Mouse (Mus musculus) limb, embryonic 11.5 days (tissue): Measurements from ENCODE around the gene Nup85. TPM values are rescaled to one million over a fixed set of nuclear protein-coding genes. Genes with fewer than 3 reads are reported as not detected.
"Not testable (repeated sequence)": the region's sequence is repeated elsewhere in the genome, so short reads cannot be mapped to it uniquely, and the experiment has no call there.

Experiments used
- ATAC-seq: fragments of 200-750 bp; cut with Nextera tagmentation; 2 replicates; pipeline ENCODE4 v1.8.0; 2017; ENCODE audit warnings: low read depth; ENCODE audit not compliant: insufficient number of reproducible peaks, low FRiP score, low TSS enrichment
- DNase-seq: peaks from one replicate; pipeline ENCODE4 v3.0.0-alpha.2; 2015; ENCODE audit warnings: low spot score
- H3K27ac ChIP-seq: fragments of 300-500 bp; sonication (generic); replicated peaks from 2 replicates; pipeline ENCODE4 v1.5.1; 2014; ENCODE audit warnings: low read depth, mild to moderate bottlenecking, low read length
- H3K27me3 ChIP-seq: fragments of 300-500 bp; sonication (generic); 2 replicates; pipeline ENCODE4 v1.6.1; 2014; ENCODE audit warnings: mild to moderate bottlenecking, low read length, mixed read lengths; ENCODE audit not compliant: control insufficient read depth, insufficient read depth
- H3K36me3 ChIP-seq: fragments of 300-500 bp; sonication (generic); 2 replicates; pipeline ENCODE4 v1.6.1; 2014; ENCODE audit warnings: mild to moderate bottlenecking, low read length, moderate library complexity, mixed read lengths; ENCODE audit not compliant: control insufficient read depth, insufficient read depth
- H3K4me1 ChIP-seq: fragments of 300-500 bp; sonication (generic); 2 replicates; pipeline ENCODE4 v1.6.1; 2014; ENCODE audit warnings: low read length, mixed read lengths; ENCODE audit not compliant: control insufficient read depth, insufficient read depth
- H3K4me2 ChIP-seq: fragments of 300-500 bp; sonication (generic); 2 replicates; pipeline ENCODE4 v1.6.1; 2014; ENCODE audit warnings: low read depth, mild to moderate bottlenecking, moderate library complexity; ENCODE audit not compliant: severe bottlenecking
- H3K4me3 ChIP-seq: fragments of 300-500 bp; sonication (generic); 2 replicates; pipeline ENCODE4 v1.5.1; 2014; ENCODE audit warnings: low read depth, low read length
- H3K9ac ChIP-seq: fragments of 300-500 bp; sonication (generic); 2 replicates; pipeline ENCODE4 v1.6.1; 2014; ENCODE audit warnings: mild to moderate bottlenecking, low read length
- H3K9me3 ChIP-seq: fragments of 300-500 bp; sonication (generic); 2 replicates; pipeline ENCODE4 v1.6.1; 2016; ENCODE audit warnings: low read length; ENCODE audit not compliant: control insufficient read depth
- WGBS: fragments of 180-500 bp; shearing (Covaris S2); extraction: QIAGEN DNeasy Blood & Tissue Kit; methylation state at CpG from one replicate; pipeline ENCODE4 v1.1.7; 2014; 5-methylcytosine and 5-hydroxymethylcytosine counted together
- polyA plus RNA-seq: library from polyadenylated mRNA; unstranded; fragments of >200 nt; fragmentation: Nextera tagmentation; extraction: Ambion mirVana; gene quantifications from 2 replicates; pipeline ENCODE4 v1.2.1, GENCODE M21; 2014

Nup85 gene
- polyA plus RNA-seq, 1 experiment from 2014 or later, result 220 TPM

DNA sequence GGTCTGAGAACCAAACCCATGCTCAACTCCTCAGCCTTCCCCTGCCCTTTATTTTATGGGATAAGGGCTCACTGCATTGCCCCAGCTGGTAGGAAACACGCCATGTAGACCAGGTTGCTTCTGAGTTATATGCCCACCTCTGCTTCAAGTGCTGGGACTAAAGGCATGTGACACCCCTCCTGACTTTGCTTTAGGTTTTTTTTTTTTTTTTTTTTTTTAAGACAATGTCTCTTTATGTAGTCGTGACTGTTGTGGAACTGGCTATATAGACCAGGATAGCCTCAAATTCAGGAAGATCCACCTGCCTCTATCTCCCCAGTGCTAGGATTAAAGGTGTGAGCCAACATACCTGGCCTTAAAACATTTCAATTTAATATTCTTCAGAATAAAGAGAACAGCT lies 41.5 kb upstream of the Nup85 start:
- Histone ChIP-seq H3K4me2 (no peak overlapping the region), H3K27ac (no peak overlapping the region), H3K9me3 (no peaks in the 10 kb centered on the region), H3K27me3 (no peaks in the 10 kb centered on the region), H3K9ac (no peak overlapping the region), H3K4me1 (no peaks in the 10 kb centered on the region), H3K36me3 (peaks cover 10% of the 10 kb centered on the region; the same call in 1 of the 2 replicates), H3K4me3 (no peak overlapping the region)
- no peak for DNase-seq
- ATAC-seq, result no peak
- 74% methylated on average over 2 of the region's 2 CpGs for WGBS

DNA sequence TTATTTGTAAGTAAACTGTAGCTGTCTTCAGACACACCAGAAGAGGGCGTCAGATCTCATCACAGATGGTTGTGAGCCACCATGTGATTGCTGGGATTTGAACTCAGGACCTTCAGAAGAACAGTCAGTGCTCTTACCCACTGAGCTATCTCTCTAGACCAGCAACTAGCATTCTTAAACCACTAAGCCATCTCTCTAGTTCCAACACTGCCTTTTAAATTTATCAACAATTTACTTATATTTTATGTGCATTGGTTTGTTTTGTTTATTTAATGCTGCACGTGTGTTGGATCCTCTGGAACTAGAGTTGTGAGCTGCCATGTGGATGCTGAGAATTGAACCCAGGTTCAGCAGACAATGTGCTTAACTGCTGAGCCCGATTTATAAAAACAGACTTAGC lies 37.8 kb upstream of the Nup85 start:
- peaks cover 22% of the 10 kb centered on the region; the same call in 1 of the 2 replicates for H3K36me3 ChIP-seq
- 86% methylated on average over 3 of the region's 3 CpGs for WGBS
- not testable (repeated sequence) for H3K4me2 ChIP-seq, ATAC-seq, H3K27me3 ChIP-seq, H3K4me3 ChIP-seq, H3K9me3 ChIP-seq, H3K9ac ChIP-seq, H3K4me1 ChIP-seq, H3K27ac ChIP-seq, DNase-seq

DNA sequence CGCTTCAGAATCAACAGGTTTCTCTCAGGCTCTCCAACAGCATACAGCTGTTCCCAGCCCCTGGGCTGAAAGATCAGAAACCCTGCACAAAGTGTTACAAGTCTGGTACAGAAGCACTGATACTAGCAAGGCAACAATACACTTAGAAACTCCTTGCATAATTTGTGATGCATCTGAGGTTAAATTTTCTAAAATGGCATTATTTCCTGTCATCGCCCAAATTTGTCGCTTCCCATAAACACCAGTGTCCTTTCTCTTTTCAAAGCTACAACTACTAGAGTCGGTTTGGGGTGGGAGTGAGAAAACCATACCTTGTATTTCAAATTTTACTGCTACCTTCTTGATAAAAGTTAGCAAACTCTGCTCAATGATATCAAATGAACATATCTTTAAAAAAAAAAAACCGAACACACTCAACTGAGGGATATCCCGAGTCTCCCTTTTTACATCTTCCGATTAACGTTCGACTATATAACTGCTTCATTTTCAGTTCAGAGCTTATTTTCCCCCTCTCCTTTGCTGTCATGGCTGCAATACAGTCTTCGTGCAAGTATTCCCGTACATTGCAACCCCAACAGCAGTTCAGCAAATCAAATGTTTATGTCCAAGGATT lies 29.4 kb upstream of the Nup85 start:
- H3K27ac ChIP-seq, result no peak overlapping the region
- WGBS, result 6% methylated on average over 11 of the region's 11 CpGs
- H3K9ac ChIP-seq, result peak overlapping the region; percentile 99
- ATAC-seq, result no peak
- H3K36me3 ChIP-seq, result peaks cover 12% of the 10 kb centered on the region; the same call in 1 of the 2 replicates
- H3K27me3 ChIP-seq, result no peaks in the 10 kb centered on the region
- H3K9me3 ChIP-seq, result no peaks in the 10 kb centered on the region
- peak overlapping the region; percentile 87 for H3K4me3 ChIP-seq
- H3K4me1 ChIP-seq, result no peaks in the 10 kb centered on the region
- peak overlapping the region; percentile 51 for H3K4me2 ChIP-seq
- no peak for DNase-seq

DNA sequence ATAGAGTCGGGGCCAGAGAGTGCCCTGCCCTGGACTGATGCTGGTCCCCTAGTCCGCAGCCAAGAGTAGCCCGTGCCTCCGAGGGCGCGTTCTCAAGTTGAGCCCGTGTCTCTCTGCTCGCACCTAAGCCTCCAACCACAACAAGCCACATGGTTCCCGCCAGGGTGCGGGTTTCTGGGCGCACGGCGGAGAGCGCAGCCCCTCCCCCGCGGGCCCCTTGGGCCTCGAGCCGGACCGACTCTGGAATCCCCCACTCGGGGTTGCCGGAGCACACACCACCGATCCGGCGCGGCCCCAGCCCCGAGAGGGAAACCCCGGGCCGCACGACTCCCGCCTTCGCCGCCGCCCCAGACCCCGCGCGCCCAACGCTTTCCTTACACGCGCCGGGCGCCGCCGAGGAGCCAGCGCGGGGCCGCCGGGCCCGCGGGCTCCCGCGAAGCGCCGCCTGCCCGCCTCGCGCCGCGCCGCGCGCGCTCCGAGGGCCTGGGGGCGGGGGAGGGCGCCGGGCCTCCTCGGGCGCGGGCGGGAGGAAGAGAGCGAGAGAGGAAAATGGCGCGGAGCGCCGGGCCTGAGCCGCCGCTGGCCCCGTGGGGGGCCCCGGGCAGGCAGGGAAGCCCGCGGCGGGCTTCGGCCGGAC lies 28.7 kb upstream of the Nup85 start:
- no peaks in the 10 kb centered on the region for H3K27me3 ChIP-seq
- peaks cover 7% of the 10 kb centered on the region; the same call in 1 of the 2 replicates for H3K36me3 ChIP-seq
- no peaks in the 10 kb centered on the region for H3K4me1 ChIP-seq
- H3K27ac ChIP-seq, result peak overlapping the region; percentile 100
- H3K4me3 ChIP-seq, result peak overlapping the region; percentile 87
- WGBS, result under 1% methylated on average over 69 of the region's 84 CpGs
- ATAC-seq (peak; percentile 67), DNase-seq (peak; percentile 77)
- H3K9ac ChIP-seq, result peak overlapping the region; percentile 99
- H3K9me3 ChIP-seq, result no peaks in the 10 kb centered on the region
- H3K4me2 ChIP-seq, result peak overlapping the region; percentile 51

DNA sequence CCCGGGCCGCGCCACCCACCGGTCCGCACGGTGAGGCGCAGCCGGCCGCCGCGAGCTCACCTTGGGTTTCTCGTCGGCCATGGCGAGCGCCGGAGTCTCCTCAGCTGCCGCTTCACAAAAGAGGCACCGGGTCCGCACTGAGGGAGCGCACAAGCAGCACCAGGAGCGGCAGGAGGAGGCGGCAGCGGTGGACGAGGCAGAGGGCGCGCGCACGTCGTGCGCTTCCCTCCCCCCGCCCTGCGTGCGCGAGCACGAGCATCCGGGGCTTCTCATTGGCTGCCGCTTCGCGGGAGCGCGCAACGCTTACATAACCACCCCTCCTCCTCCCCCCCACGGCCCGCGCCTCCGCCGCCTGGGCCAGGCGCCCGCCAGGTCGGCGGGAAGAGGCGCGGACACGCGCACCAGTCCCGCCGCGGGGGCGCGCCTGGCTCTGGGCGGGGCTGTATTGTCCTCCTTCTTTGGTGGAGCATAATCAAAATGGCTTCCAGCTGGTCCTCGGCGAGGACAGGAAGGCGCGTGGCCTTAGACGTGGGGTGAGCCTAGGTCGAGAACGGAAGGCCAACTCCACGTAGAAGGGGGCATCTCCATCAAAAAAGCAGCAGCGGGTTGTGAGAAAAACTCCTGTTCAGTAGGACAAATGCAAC lies 28.1 kb upstream of the Nup85 start, which contains the start of gene Sumo2:
TSS of gene Sumo2 (minus strand) at position 239 of the 644 bp plus-strand sequence.
- Histone ChIP-seq H3K9me3 (no peaks in the 10 kb centered on the region), H3K4me1 (no peaks in the 10 kb centered on the region), H3K36me3 (peaks cover 7% of the 10 kb centered on the region; the same call in 1 of the 2 replicates), H3K27ac (peak within 1 kb of the TSS; percentile 100), H3K27me3 (no peaks in the 10 kb centered on the region), H3K9ac (peak within 1 kb of the TSS; percentile 99), H3K4me3 (peak within 1 kb of the TSS; percentile 87), H3K4me2 (peak within 1 kb of the TSS; percentile 51)
- under 1% methylated on average over 62 of the region's 70 CpGs for WGBS
- peak; percentile 88 for ATAC-seq
- DNase-seq, result peak; percentile 99

DNA sequence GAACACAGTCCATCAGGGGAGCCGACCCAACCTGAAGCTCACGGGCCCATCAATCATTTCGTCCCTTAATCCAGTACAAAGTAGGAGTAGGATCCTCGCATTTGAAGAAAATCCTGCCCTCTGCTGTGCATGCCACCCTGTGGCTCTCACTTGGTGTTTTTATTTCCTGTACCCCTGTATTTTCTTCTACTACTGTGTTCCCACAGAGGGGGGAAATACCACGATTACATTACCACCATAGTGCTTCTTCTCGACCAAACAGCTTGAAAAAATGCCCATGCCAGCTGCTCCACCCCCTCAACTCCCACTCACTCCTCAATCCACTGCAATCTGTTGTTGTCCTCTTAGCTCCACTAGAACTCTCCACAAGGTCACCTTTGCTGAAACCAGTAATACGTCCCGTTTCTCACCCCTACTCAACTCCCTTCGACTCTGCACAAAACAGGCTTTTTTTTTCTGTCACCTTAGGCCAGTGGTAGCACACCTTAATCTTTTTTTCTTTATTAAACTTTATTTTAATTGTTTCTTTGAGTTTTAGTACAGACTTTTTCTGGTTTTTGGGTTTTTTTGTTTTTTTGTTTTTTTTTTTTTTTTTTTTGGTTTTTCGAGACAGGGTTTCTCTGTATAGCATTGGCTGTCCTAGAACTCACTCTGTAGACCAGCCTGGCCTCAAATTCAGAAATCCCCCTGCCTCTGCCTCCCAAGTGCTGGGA lies 27.2 kb upstream of the Nup85 start:
- DNase-seq (no peak), ATAC-seq (no peak)
- Histone ChIP-seq H3K27ac (peak overlapping the region; percentile 100), H3K4me3 (no peak overlapping the region), H3K36me3 (peaks cover 7% of the 10 kb centered on the region; the same call in 1 of the 2 replicates), H3K4me2 (no peak overlapping the region), H3K4me1 (no peaks in the 10 kb centered on the region), H3K9ac (no peak overlapping the region), H3K9me3 (no peaks in the 10 kb centered on the region), H3K27me3 (no peaks in the 10 kb centered on the region)
- 83% methylated on average over 10 of the region's 10 CpGs for WGBS

DNA sequence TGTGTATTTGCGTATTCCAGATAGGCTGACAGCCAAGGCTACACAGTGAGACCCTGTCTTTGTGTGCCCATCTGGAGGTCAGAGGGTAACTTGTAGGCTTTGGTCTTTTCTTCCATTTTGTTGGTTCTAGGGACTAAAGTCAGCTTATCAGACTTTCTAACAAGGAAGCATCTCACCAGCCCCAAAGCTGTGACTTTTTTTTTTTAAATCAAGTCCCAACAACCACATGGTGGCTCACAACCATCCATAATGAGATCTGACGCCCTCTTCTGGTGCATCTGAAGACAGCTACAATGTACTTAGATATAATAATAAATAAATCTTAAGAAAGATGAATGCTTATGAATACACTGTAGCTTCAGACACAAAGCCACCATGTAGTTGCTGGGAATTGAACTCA lies 26.2 kb upstream of the Nup85 start:
- Histone ChIP-seq H3K4me2 (no peak overlapping the region), H3K27ac (no peak overlapping the region), H3K36me3 (peaks cover under 1% of the 10 kb centered on the region; the same call in 1 of the 2 replicates), H3K27me3 (no peaks in the 10 kb centered on the region), H3K4me1 (no peaks in the 10 kb centered on the region), H3K4me3 (no peak overlapping the region), H3K9me3 (no peaks in the 10 kb centered on the region), H3K9ac (no peak overlapping the region)
- DNase-seq, result no peak
- ATAC-seq, result no peak
- 69% methylated on average over 2 of the region's 2 CpGs for WGBS

DNA sequence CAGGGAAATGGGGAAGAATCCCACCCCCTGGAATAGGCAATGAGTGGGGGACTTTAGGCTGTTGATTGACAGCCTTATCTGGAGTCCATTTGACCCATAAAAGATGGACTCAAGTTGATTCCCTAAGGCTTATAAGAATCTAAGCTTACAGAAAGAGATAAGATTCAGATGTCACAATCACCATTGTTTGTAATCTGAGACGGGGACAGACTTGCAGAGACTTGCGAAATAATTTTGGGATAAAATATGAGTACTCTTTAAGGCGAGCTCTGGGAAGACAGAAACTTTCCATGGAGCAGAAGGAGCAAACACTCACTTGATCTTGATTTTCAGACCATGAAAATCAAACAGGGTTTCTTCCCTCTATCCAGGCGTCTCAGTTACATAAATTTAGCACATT lies 20.7 kb upstream of the Nup85 start:
- H3K4me1 ChIP-seq, result no peaks in the 10 kb centered on the region
- no peaks in the 10 kb centered on the region for H3K27me3 ChIP-seq
- no peak for DNase-seq

More for the DNA sequence above, 20.7 kb upstream of the Nup85 start:
- no peak overlapping the region for H3K4me2 ChIP-seq
- 82% methylated on average over 4 of the region's 4 CpGs for WGBS
- H3K4me3 ChIP-seq, result no peak overlapping the region
- H3K9me3 ChIP-seq, result no peaks in the 10 kb centered on the region
- H3K36me3 ChIP-seq, result no peaks in the 10 kb centered on the region
- H3K9ac ChIP-seq, result no peak overlapping the region
- H3K27ac ChIP-seq, result no peak overlapping the region
- ATAC-seq, result no peak
